Mouse (Mus musculus) bone marrow macrophage, adult 2 months (primary cell): ENCODE results near the gene Elmsan1. TPM values are rescaled to one million over a fixed set of nuclear protein-coding genes. Genes with fewer than 3 reads are reported as not detected.
A peak's percentile ranks its signal among the peaks of the same experiment; 100 is the strongest.

Source experiments
- H3K27ac ChIP-seq: 2 replicates; pipeline ENCODE4 v1.5.1; 2012; ENCODE audit warnings: low read depth, low read length; ENCODE audit not compliant: insufficient read depth
- H3K4me1 ChIP-seq: 2 replicates; pipeline ENCODE4 v1.6.1; 2012; ENCODE audit warnings: low read length; ENCODE audit not compliant: control insufficient read depth, insufficient read depth
- H3K4me3 ChIP-seq: 2 replicates; pipeline ENCODE4 v1.5.1; 2012; ENCODE audit warnings: mild to moderate bottlenecking, low read length, moderate library complexity; ENCODE audit not compliant: insufficient read depth
- CTCF ChIP-seq: IDR thresholded peaks from 2 replicates; pipeline ENCODE4 v1.5.1; 2012; ENCODE audit warnings: low read depth, mild to moderate bottlenecking, low read length, moderate library complexity
- POLR2A ChIP-seq: IDR thresholded peaks from 2 replicates; pipeline ENCODE4 v1.6.1; 2012; ENCODE audit warnings: mild to moderate bottlenecking, low read depth, low read length, borderline replicate concordance
- polyA plus RNA-seq: library from polyadenylated mRNA; stranded (reverse); fragments of >200 nt; gene quantifications from 2 replicates; pipeline ENCODE4 v1.2.4, GENCODE M21; 2012; ENCODE audit not compliant: missing spikeins, insufficient read depth, insufficient read length

Elmsan1 gene
- polyA plus RNA-seq, 1 experiment = 33.7 TPM

GRCm38 (mm10) chr12:84163133-84163532, 55.5 kb downstream of the Elmsan1 start:
- H3K27ac ChIP-seq = no peak overlapping the region
- TF ChIP-seq POLR2A (no peak), CTCF (peak; percentile 25; the same call in 1 of the 2 replicates)

GRCm38 (mm10) chr12:84161616-84162433, 56.9 kb downstream of the Elmsan1 start:
- H3K4me1 ChIP-seq = no peaks in the 10 kb centered on the region; the same call in 1 of the 2 replicates

More at GRCm38 (mm10) chr12:84163133-84163532, 55.5 kb downstream of the Elmsan1 start:
- Histone ChIP-seq H3K4me1 (no peaks in the 10 kb centered on the region; the same call in 1 of the 2 replicates), H3K4me3 (no peak overlapping the region)

GRCm38 (mm10) chr12:84161116-84161515, 57.6 kb downstream of the Elmsan1 start:
- no peak for TF ChIP-seq CTCF
- TF ChIP-seq POLR2A = no peak
- no peaks in the 10 kb centered on the region; the same call in 1 of the 2 replicates for H3K4me1 ChIP-seq
- H3K4me3 ChIP-seq = no peak overlapping the region
- no peak overlapping the region for H3K27ac ChIP-seq

More at GRCm38 (mm10) chr12:84161616-84162433, 56.9 kb downstream of the Elmsan1 start:
- H3K4me3 ChIP-seq = no peak overlapping the region
- no peak overlapping the region for H3K27ac ChIP-seq
- TF ChIP-seq CTCF (peak; percentile 79; the same call in 1 of the 2 replicates), POLR2A (no peak)

- Histone ChIP-seq H3K4me3 (no peak overlapping the region), H3K4me1 (no peaks in the 10 kb centered on the region), H3K27ac (no peak overlapping the region)
- no peak for TF ChIP-seq CTCF
- no peak for TF ChIP-seq POLR2A
Observed at GRCm38 (mm10) chr12:84160491-84160890, 58.2 kb downstream of the Elmsan1 start.

- Histone ChIP-seq H3K4me1 (no peaks in the 10 kb centered on the region), H3K27ac (no peak overlapping the region), H3K4me3 (no peak overlapping the region)
- TF ChIP-seq CTCF (no peak), POLR2A (no peak)
Observed at GRCm38 (mm10) chr12:84158156-84158555, 60.5 kb downstream of the Elmsan1 start.

GRCm38 (mm10) chr12:84156210-84156609, 62.5 kb downstream of the Elmsan1 start:
- Histone ChIP-seq H3K4me1 (no peaks in the 10 kb centered on the region), H3K4me3 (no peak overlapping the region), H3K27ac (no peak overlapping the region)
- TF ChIP-seq CTCF = no peak
- no peak for TF ChIP-seq POLR2A

- H3K4me1 ChIP-seq = no peaks in the 10 kb centered on the region
- TF ChIP-seq CTCF (no peak), POLR2A (no peak)
- H3K4me3 ChIP-seq = no peak overlapping the region
- H3K27ac ChIP-seq = no peak overlapping the region
Observed at GRCm38 (mm10) chr12:84155523-84155871, 63.2 kb downstream of the Elmsan1 start.

- Histone ChIP-seq H3K4me3 (no peak overlapping the region), H3K4me1 (no peaks in the 10 kb centered on the region), H3K27ac (no peak overlapping the region)
- TF ChIP-seq CTCF = no peak
- TF ChIP-seq POLR2A = no peak
Observed at GRCm38 (mm10) chr12:84154786-84155522, 63.7 kb downstream of the Elmsan1 start.

- no peaks in the 10 kb centered on the region for H3K4me1 ChIP-seq
- TF ChIP-seq POLR2A (no peak), CTCF (no peak)
- H3K27ac ChIP-seq = no peak overlapping the region
- H3K4me3 ChIP-seq = no peak overlapping the region
Observed at GRCm38 (mm10) chr12:84153414-84153813, 65.3 kb downstream of the Elmsan1 start.
